Mouse (Mus musculus) myocyte (in vitro differentiated cells): ENCODE measurements around the gene Olfr1377.
"Not testable (repeated sequence)": the region's sequence is repeated elsewhere in the genome, so short reads cannot be mapped to it uniquely, and the experiment has no call there.

Experiments used
- E2F4 ChIP-seq: IDR thresholded peaks from one replicate; pipeline ENCODE4 v1.6.1; 2011; ENCODE audit warnings: mild to moderate bottlenecking, control low read depth, moderate library complexity; ENCODE audit not compliant: insufficient read depth
- MYOD1 ChIP-seq, 3 experiments: IDR thresholded peaks; one replicate each; pipeline ENCODE4 v1.6.1; 2011; ENCODE audit warnings: control low read depth in 2 of 3, low read depth in 2 of 3, mild to moderate bottlenecking in 2 of 3, moderate library complexity in 1 of 3; ENCODE audit not compliant: insufficient read length in 2 of 3, control insufficient read depth in 1 of 3
- POLR2A ChIP-seq: IDR thresholded peaks from one replicate; pipeline ENCODE4 v1.6.1; 2011; ENCODE audit warnings: low read depth, mild to moderate bottlenecking, control low read depth, moderate library complexity; ENCODE audit not compliant: insufficient read length
- USF1 ChIP-seq: IDR thresholded peaks from one replicate; pipeline ENCODE4 v1.6.1; 2011; ENCODE audit warnings: low read depth, mild to moderate bottlenecking, control low read depth, moderate library complexity

DNA sequence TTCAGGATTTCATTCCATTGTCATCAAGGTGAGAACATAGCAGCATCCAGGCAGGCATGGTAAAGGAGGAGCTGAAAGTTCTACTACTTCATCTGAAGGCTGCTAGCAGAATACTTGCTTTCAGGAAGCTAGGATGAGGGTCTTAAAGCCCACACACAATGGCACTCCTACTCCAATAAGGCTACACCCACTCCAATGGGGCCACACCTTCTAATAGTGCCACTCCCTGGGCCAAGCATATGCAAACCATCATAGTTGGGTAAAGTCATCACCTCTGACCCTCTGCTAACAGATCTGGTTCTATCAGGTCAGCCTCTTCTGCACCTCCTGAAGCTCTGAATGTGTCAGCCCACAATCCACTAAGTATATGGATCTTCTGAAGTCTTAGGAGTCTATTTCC lies 52.4 kb downstream of the Olfr1377 start:
- not testable (repeated sequence) for TF ChIP-seq E2F4; POLR2A; MYOD1 (IDR thresholded peaks at IDR 0.05; ENCODE audit: control insufficient read depth in 1 of 3, insufficient read length in 2 of 3, low read depth in 2 of 3); USF1
